Mouse (Mus musculus) ES-E14 (cell line): ENCODE results near the gene Dock3.

Source experiments
- CHD2 ChIP-seq: IDR thresholded peaks from 2 replicates; pipeline ENCODE4 v1.6.1; 2014; ENCODE audit warnings: mild to moderate bottlenecking, low read depth, low read length, inconsistent platforms
- HCFC1 ChIP-seq: IDR thresholded peaks from 2 replicates; pipeline ENCODE4 v1.6.1; 2012; ENCODE audit warnings: low read length, inconsistent platforms, borderline replicate concordance; ENCODE audit not compliant: insufficient read depth
- MAFK ChIP-seq: IDR thresholded peaks from 2 replicates; pipeline ENCODE4 v1.6.1; 2014; ENCODE audit warnings: mild to moderate bottlenecking, low read depth, low read length, inconsistent platforms; ENCODE audit not compliant: insufficient read depth
- ZC3H11A ChIP-seq: IDR thresholded peaks from 2 replicates; pipeline ENCODE4 v1.6.1; 2012; ENCODE audit warnings: low read depth, mild to moderate bottlenecking, inconsistent platforms, low read length, borderline replicate concordance

GRCm38 (mm10) chr9:107271177-107271938 is 39.6 kb upstream of the Dock3 start:
- no peak for TF ChIP-seq MAFK
- no peak for TF ChIP-seq HCFC1
- no peak for TF ChIP-seq ZC3H11A
- no peak for TF ChIP-seq CHD2
